Comparison of ENCODE assay signal across 8 mouse cellular contexts in the genomic region with DNA sequence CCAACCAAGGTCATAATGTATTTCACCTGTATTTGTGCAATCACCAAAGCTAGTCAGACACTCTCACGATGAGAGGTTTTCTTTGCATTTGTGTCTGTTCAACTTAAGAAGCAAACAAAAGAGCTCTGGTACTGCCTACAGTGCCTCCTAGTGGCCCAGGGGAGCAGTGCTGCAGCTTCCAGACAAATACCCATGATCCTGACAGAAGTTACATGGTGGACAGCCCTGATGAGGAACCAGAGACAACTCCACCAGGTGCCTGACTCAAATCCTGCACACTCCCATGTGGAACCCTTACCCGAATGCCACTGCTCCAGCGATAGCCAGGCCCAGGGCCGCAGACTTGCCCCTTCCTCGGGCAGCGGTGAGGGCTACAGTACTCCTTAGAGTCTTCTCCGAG. TPM values are rescaled to one million over a fixed set of nuclear protein-coding genes. Genes with fewer than 3 reads are reported as not detected.
DNase-seq lines count a peak whose midpoint lies in the region; ATAC-seq lines count a peak whose summit lies in the region.

No protein-coding gene starts in this region.

- intact Hi-C loops in heart, postnatal 10 days (cut with DNase I): loop anchor here (2.0 kb wide), 1 partner anchor 179 kb away; no protein-coding TSS in a partner anchor
- intact Hi-C loops in left cerebral cortex, postnatal 25 days (cut with DNase I): no loop called here

- ATAC-seq in common myeloid progenitor, adult 5-6 weeks (replicated peaks; ENCODE audit: low read depth, poor library complexity, severe bottlenecking): peak; percentile 72
- ATAC-seq in monocyte, adult 5-6 weeks (replicated peaks; ENCODE audit: insufficient number of reproducible peaks, low FRiP score, low TSS enrichment, poor library complexity, severe bottlenecking): 0 out of 2 replicates have a peak, but pooled peaks have one; percentile 59

- DNase-seq in ovary, postnatal 36 days (ENCODE audit: low spot score): peak; percentile 48
- no peak for DNase-seq in ovary, adult 18-20 months (ENCODE audit: low spot score)
- peak; percentile 79 for DNase-seq in adipocyte (ENCODE audit: low spot score)
- DNase-seq in heart, postnatal 10 days: peak; percentile 64 to 78
- DNase-seq in left cerebral cortex, postnatal 25 days (ENCODE audit: low spot score in 2 of 2): peak; percentile 49 to 66
- peak; percentile 81 for DNase-seq in thymus, postnatal 14 days

RNA-seq across cellular contexts. Expression of gene Nat10, which starts 17.1 kb away (rescaled TPM):
- total RNA-seq in common myeloid progenitor, adult 5-6 weeks (2017): 50.5 and 53.8 TPM in 2 replicates
- 10 to 100 TPM; 17.6 to 20.7 TPM for total RNA-seq in heart, postnatal 10 days (2021)
- 10 to 100 TPM; 34.4 to 35.5 TPM for total RNA-seq in left cerebral cortex, postnatal 25 days (2021)
- total RNA-seq in monocyte, adult 5-6 weeks (2017): 25.1 to 46.8 TPM (median 32.7 TPM) in 3 replicates

RNA-seq across cellular contexts. Expression of gene Caprin1, which starts 53.5 kb away (rescaled TPM):
- total RNA-seq in common myeloid progenitor, adult 5-6 weeks (2017): 522 and 606 TPM in 2 replicates
- total RNA-seq in heart, postnatal 10 days (2021): 100 to 1,000 TPM; 228 to 246 TPM
- 100 to 1,000 TPM; 329 to 340 TPM for total RNA-seq in left cerebral cortex, postnatal 25 days (2021)
- total RNA-seq in monocyte, adult 5-6 weeks (2017): 252 to 314 TPM (median 306 TPM) in 3 replicates
